Mouse (Mus musculus) MEL (cell line): ENCODE measurements around the gene Ehbp1. TPM values are rescaled to one million over a fixed set of nuclear protein-coding genes. Genes with fewer than 3 reads are reported as not detected.

Source experiments
- DNase-seq: peaks from one replicate; pipeline ENCODE4 v3.0.0; 2011; ENCODE audit warnings: low read depth, low spot score
- H3K27ac ChIP-seq: 2 replicates; pipeline ENCODE4 v1.5.1; 2012; ENCODE audit warnings: low read depth, mild to moderate bottlenecking, control low read depth, low read length, moderate library complexity; ENCODE audit not compliant: control insufficient read depth
- H3K27me3 ChIP-seq, 2 experiments: fragments of 150-350 bp in 1 of 2; sonication (generic) in 1 of 2; 2 replicates each; pipeline ENCODE4 v1.6.1; 2012; ENCODE audit warnings: low read length in 2 of 2, mild to moderate bottlenecking in 2 of 2, improper control_type of control experiment in 1 of 2, moderate library complexity in 1 of 2; ENCODE audit not compliant: insufficient read depth in 2 of 2, control insufficient read depth in 1 of 2
- H3K36me3 ChIP-seq, 2 experiments: 2 replicates each; pipeline ENCODE4 v1.6.1; 2012 to 2014; ENCODE audit warnings: low read length in 2 of 2, improper control_type of control experiment in 1 of 2, inconsistent platforms in 1 of 2, mild to moderate bottlenecking in 1 of 2; ENCODE audit not compliant: insufficient read depth in 2 of 2, control insufficient read depth in 1 of 2
- H3K4me1 ChIP-seq, 2 experiments: fragments of 150-350 bp in 1 of 2; sonication (generic) in 1 of 2; 2 replicates each; pipeline ENCODE4 v1.6.1; 2012; ENCODE audit warnings: low read length in 2 of 2, improper control_type of control experiment in 1 of 2, mild to moderate bottlenecking in 1 of 2; ENCODE audit not compliant: insufficient read depth in 2 of 2, control insufficient read depth in 1 of 2
- H3K4me3 ChIP-seq, 2 experiments: fragments of 150-350 bp in 1 of 2; sonication (generic) in 1 of 2; 2 replicates each; pipeline ENCODE4 v1.5.1; 2012; ENCODE audit warnings: low read depth in 2 of 2, low read length in 2 of 2, mild to moderate bottlenecking in 2 of 2, moderate library complexity in 2 of 2, control low read depth in 1 of 2, improper control_type of control experiment in 1 of 2; ENCODE audit not compliant: control insufficient read depth in 1 of 2, insufficient read depth in 1 of 2
- H3K79me2 ChIP-seq: 2 replicates; pipeline ENCODE4 v1.6.1; 2012; ENCODE audit warnings: mild to moderate bottlenecking, low read length, moderate library complexity; ENCODE audit not compliant: control insufficient read depth, poor library complexity, insufficient read depth
- H3K9ac ChIP-seq: 2 replicates; pipeline ENCODE4 v1.6.1; 2012; ENCODE audit warnings: low read depth, mild to moderate bottlenecking, control low read depth, low read length, moderate library complexity; ENCODE audit not compliant: control insufficient read depth, poor library complexity, severe bottlenecking
- H3K9me3 ChIP-seq: fragments of 150-350 bp; sonication (generic); replicated peaks from 2 replicates; pipeline ENCODE4 v1.6.1; 2012; ENCODE audit warnings: mild to moderate bottlenecking, low read length, improper control_type of control experiment, moderate library complexity; ENCODE audit not compliant: insufficient read depth
- CHD1 ChIP-seq: IDR thresholded peaks from 2 replicates; pipeline ENCODE4 v1.6.1; 2012; ENCODE audit warnings: low read depth, mild to moderate bottlenecking, inconsistent platforms, low read length, improper control_type of control experiment
- CHD2 ChIP-seq: IDR thresholded peaks from 2 replicates; pipeline ENCODE4 v1.6.1; 2011; ENCODE audit warnings: low read length, improper control_type of control experiment
- ELF1 ChIP-seq: IDR thresholded peaks from 2 replicates; pipeline ENCODE4 v1.6.1; 2014; ENCODE audit warnings: low read depth, mild to moderate bottlenecking, inconsistent platforms, low read length, improper control_type of control experiment, moderate library complexity
- GATA1 ChIP-seq: IDR thresholded peaks from 2 replicates; pipeline ENCODE4 v1.6.1; 2011; ENCODE audit warnings: low read depth, low read length, improper control_type of control experiment
- HCFC1 ChIP-seq: IDR thresholded peaks from 2 replicates; pipeline ENCODE4 v1.6.1; 2012; ENCODE audit warnings: low read depth, mild to moderate bottlenecking, inconsistent platforms, low read length, improper control_type of control experiment, moderate library complexity
- JUND ChIP-seq: IDR thresholded peaks from 2 replicates; pipeline ENCODE4 v1.6.1; 2011; ENCODE audit warnings: low read depth, mild to moderate bottlenecking, improper control_type of control experiment, low read length
- MAFK ChIP-seq: IDR thresholded peaks from 2 replicates; pipeline ENCODE4 v1.6.1; 2011; ENCODE audit warnings: low read depth, mild to moderate bottlenecking, low read length, improper control_type of control experiment, borderline replicate concordance
- MEF2A ChIP-seq: IDR thresholded peaks from 2 replicates; pipeline ENCODE4 v1.6.1; 2014; ENCODE audit warnings: low read depth, mild to moderate bottlenecking, inconsistent platforms, low read length, improper control_type of control experiment; ENCODE audit not compliant: poor library complexity, insufficient replicate concordance, severe bottlenecking; ENCODE audit errors: extremely low read depth
- MXI1 ChIP-seq: IDR thresholded peaks from 2 replicates; pipeline ENCODE4 v1.6.1; 2011; ENCODE audit warnings: mild to moderate bottlenecking, low read depth, low read length, improper control_type of control experiment
- MYB ChIP-seq: IDR thresholded peaks from 2 replicates; pipeline ENCODE4 v1.6.1; 2011; ENCODE audit warnings: mild to moderate bottlenecking, low read depth, low read length, improper control_type of control experiment
- POLR2A ChIP-seq, 2 experiments: IDR thresholded peaks; 2 replicates each; pipeline ENCODE4 v1.6.1; 2011 to 2012; ENCODE audit warnings: low read length in 2 of 2, mild to moderate bottlenecking in 2 of 2, control low read depth in 1 of 2, improper control_type of control experiment in 1 of 2, low read depth in 1 of 2, moderate library complexity in 1 of 2; ENCODE audit not compliant: control insufficient read depth in 1 of 2, insufficient read depth in 1 of 2, poor library complexity in 1 of 2
- RAD21 ChIP-seq: IDR thresholded peaks from 2 replicates; pipeline ENCODE4 v1.6.1; 2011; ENCODE audit warnings: mild to moderate bottlenecking, low read depth, low read length, improper control_type of control experiment
- RCOR1 ChIP-seq: IDR thresholded peaks from 2 replicates; pipeline ENCODE4 v1.6.1; 2012; ENCODE audit warnings: low read depth, mild to moderate bottlenecking, inconsistent platforms, low read length, improper control_type of control experiment
- SIN3A ChIP-seq: IDR thresholded peaks from 2 replicates; pipeline ENCODE4 v1.6.1; 2012; ENCODE audit warnings: low read length, improper control_type of control experiment, inconsistent platforms
- TBP ChIP-seq: IDR thresholded peaks from 2 replicates; pipeline ENCODE4 v1.8.0; 2011; ENCODE audit warnings: low read depth, low read length, improper control_type of control experiment
- ZNF384 ChIP-seq: IDR thresholded peaks from 2 replicates; pipeline ENCODE4 v1.6.1; 2012; ENCODE audit warnings: low read depth, mild to moderate bottlenecking, inconsistent platforms, low read length, improper control_type of control experiment
- polyA plus RNA-seq, 2 experiments: library from polyadenylated mRNA; stranded (reverse) in 1 of 2; unstranded in 1 of 2; fragments of >175 nt in 1 of 2; fragments of >200 nt in 1 of 2; gene quantifications; 2 replicates each; pipeline versions ENCODE4 v1.2.1 to v1.2.4; 2012; ENCODE audit warnings: low replicate concordance in 2 of 2, low read depth in 1 of 2; ENCODE audit not compliant: insufficient read length in 2 of 2, insufficient read depth in 1 of 2, missing spikeins in 1 of 2
- total RNA-seq: library from RNA; depleted of rRNA; stranded (reverse); fragments of 300-350 nt; gene quantifications from 2 replicates; pipeline ENCODE4 v1.2.3, GENCODE M21; 2012

Ehbp1 gene
- total and polyA plus RNA-seq, 3 experiments = 3.6 to 3.7 TPM; not detected in 1

DNA sequence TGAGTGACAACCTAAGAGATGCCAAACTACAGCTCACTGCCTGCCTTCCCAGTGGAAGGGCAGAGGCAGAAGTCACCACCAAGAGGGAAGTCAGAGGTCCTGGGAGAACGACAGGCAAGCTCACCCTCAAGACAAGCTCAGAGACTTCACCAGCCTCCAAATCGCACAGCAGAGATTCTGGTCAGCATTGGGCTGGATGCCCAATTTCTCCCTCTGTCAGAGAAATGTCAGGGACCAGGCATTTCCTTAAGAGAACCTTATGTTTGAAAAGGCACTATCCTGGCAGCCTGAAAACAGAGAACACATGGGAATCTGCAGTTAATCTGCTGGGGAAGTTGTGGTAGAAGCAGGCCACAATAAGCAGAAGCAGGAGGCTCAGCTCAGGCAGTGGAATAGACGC is 151.5 kb downstream of the Ehbp1 start:
- TF ChIP-seq MXI1 = no peak
- no peak for TF ChIP-seq MEF2A
- TF ChIP-seq MAFK = no peak
- TF ChIP-seq ZNF384 = no peak
- no peak for TF ChIP-seq CHD1
- TF ChIP-seq MYB = no peak
- TF ChIP-seq GATA1 = no peak
- no peak for TF ChIP-seq RCOR1
- no peak for TF ChIP-seq ELF1
- no peak for TF ChIP-seq JUND
- TF ChIP-seq TBP = no peak
- no peak for TF ChIP-seq RAD21
- no peak for TF ChIP-seq CHD2
- TF ChIP-seq HCFC1 = no peak
- no peak for TF ChIP-seq POLR2A (IDR thresholded peaks at IDR 0.05; ENCODE audit: control insufficient read depth in 1 of 2, insufficient read depth in 1 of 2, low read depth in 1 of 2, low read length in 2 of 2, poor library complexity in 1 of 2)
- DNase-seq = peak; percentile 53
- Histone ChIP-seq H3K4me3 (no peak overlapping the region), H3K27ac (no peak overlapping the region), H3K4me1 (peaks cover 0 to 5% of the 10 kb centered on the region in 2 experiments; a peak in 2 of 4 replicates), H3K79me2 (no peaks in the 10 kb centered on the region), H3K9ac (no peak overlapping the region), H3K9me3 (no peaks in the 10 kb centered on the region), H3K36me3 (peaks cover 0 to 2% of the 10 kb centered on the region in 2 experiments; a peak in 1 of 4 replicates), H3K27me3 (no peaks in the 10 kb centered on the region)

DNA sequence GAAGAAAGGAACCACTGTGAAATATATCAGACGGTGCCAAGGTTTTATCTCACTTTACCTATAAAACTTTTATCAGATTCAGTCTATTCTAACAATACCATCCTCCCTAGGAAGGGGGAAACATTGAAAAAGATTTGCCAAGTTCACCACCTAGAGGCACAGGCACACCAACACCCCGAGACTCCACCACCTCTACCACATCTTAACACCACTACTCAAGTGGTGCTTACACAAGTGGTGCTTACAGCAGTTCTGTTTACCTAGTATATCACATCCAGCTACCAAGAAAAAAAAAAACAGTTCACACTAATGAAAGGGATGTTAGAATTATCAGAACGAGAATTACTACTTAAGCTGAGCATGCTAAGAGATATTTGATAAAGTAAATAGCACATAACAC is 152.1 kb downstream of the Ehbp1 start:
- no peak for DNase-seq
- H3K9ac ChIP-seq = no peak overlapping the region
- peaks cover 0 to 5% of the 10 kb centered on the region in 2 experiments; a peak in 2 of 4 replicates for H3K4me1 ChIP-seq
- H3K4me3 ChIP-seq = no peak overlapping the region
- TF ChIP-seq SIN3A = no peak
- H3K27me3 ChIP-seq = no peaks in the 10 kb centered on the region
- no peaks in the 10 kb centered on the region for H3K79me2 ChIP-seq
- peaks cover 0 to 1% of the 10 kb centered on the region in 2 experiments; a peak in 1 of 4 replicates for H3K36me3 ChIP-seq
- no peaks in the 10 kb centered on the region for H3K9me3 ChIP-seq
- H3K27ac ChIP-seq = no peak overlapping the region
